Mouse (Mus musculus) embryo, embryonic 11 days (tissue): ENCODE data around the gene Sgip1.

ENCODE experiments used
- DNase-seq: peaks from one replicate; pipeline ENCODE4 v3.0.0-alpha.2; 2015

Gene Sgip1

DNA sequence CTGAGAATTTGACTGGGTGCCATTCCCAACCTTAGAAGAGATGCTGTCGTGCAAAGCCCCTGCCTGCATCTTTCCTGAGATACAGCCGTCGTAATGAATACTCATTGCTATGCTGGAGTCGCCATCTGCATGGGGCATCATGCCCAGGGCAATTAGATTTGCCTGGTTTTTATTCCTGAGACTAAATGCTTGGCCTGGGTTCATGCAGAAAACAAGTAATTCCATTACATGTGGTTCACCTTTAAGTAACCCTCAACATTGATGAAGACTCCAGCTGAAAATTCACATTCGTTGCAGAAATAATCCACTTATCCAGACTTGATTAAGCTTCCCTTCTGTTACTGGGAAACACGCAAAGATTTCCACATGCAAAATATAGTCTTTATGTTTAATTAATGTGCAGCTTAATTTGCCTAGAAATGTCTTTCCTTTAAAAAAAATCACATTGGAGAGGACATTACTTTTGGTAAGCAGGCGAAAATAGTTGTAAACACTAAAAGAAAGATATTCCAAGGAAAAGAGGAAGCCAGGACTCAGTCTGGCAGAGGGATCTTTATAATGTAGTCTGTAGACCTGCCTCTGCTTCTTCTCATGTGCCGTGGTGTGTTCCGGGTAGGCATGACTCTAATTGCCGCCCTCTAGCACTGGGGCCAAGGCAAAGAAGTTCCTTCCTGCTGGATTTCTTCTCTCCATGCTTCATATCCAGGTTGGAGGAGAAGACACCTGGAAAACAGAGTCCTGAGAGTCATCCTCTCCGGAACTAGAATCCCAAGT, 100.0 kb downstream of the Sgip1 start:
- DNase-seq: no peak

DNA sequence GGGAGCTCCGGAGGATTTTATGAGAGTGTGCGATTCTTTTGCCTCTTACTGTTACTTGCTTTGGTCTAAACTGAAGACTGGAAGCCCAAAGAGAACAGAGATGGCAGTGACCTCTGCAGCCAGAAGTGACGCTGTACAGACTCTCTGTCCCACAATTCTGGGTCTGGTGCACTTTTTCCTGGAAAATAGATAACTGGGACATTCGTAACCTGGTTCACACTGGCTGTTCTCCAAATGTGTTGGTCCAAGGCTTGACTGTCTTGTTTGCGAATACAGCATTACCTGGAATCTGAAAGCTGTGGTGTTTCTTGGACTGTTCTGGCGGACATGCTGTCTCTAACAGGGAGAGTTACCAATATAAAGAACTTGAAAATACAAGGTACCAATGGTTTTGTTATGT, 109.4 kb downstream of the Sgip1 start:
- no peak for DNase-seq

DNA sequence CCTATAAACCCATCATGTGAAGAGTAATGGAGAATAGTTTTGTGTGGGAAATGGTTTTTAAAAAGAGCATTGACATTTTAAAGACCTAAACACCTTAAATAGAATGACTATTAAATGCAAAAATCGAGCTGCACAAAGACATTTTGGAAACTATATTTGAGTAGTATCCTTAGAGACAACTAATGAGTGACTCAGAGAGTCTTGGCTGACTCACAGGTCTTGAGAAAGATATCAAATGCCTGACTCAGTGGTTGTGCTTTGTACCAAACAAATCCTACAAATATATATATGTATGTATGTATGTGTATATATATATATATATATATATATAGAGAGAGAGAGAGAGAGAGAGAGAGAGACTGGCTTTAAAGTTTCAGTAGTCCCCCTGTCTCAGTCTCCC, 110.1 kb downstream of the Sgip1 start:
- no peak for DNase-seq

DNA sequence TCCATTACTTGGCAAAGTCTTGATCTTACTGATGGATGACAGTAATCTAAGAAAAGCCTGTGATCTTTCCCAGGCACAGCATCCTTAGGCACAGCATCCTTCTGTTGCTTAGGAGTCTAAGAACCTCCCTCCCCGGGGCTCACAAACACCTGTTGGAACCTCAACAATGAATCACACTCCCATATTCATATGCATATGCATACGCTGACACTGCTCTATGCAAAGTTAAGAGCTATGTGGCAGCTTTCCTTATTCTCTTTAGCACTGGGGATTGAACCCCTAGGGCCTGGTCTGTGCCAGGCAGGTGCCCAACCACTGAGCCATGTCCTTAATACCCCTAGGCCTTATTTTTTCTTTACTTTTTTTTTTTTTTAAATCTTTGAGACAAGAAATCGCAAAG, 111.2 kb downstream of the Sgip1 start:
- no peak for DNase-seq

DNA sequence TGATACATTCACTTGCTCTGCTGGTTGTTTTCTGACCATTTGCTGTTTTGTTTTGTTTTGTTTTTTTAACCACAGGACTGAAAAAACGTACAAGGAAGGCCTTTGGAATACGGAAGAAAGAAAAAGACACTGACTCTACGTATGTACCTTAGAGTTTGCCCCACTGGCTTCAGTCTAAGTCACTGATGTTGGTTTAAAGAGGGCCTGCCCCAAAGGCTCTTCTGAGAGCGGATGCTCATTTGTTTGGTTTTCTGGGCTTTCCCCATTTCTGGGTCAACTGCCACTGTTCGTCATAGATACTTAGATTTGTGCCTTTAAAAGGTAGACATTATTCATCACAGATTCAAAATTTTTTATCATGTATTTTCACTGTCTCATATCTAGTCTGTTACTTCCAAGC, 111.7 kb downstream of the Sgip1 start:
- DNase-seq: no peak

DNA sequence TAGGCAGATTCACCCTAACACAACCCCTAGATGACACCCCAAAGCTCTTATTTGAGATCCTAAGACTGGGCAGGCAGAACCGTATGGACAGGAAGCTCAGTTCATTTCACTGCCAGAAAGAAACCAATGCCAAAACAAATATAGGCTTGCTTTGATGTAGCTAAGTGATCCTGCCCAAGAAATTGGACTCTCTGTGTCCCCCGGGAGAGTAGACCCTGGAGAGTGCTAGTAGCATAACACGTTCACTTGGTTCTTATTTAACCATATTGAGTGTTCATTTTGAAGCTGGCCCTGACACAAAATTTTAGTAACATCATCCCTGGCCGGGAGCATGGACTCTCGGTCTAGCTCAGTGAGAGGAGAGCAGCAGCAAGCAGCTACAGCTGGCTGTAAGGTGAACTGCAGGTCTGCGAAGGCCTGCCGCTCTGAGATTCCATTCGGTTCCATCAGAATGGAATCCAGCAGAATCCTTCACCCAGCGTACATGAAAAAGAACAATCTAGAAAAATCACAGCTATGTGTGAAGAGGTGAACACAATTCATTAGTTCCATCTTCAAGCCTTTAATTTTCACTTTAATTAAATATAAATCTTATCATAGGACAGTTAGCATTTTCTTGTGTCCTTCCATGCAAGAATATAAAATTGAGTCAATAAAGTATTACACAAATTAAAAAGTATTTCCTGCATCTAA, 112.4 kb downstream of the Sgip1 start:
- no peak for DNase-seq

DNA sequence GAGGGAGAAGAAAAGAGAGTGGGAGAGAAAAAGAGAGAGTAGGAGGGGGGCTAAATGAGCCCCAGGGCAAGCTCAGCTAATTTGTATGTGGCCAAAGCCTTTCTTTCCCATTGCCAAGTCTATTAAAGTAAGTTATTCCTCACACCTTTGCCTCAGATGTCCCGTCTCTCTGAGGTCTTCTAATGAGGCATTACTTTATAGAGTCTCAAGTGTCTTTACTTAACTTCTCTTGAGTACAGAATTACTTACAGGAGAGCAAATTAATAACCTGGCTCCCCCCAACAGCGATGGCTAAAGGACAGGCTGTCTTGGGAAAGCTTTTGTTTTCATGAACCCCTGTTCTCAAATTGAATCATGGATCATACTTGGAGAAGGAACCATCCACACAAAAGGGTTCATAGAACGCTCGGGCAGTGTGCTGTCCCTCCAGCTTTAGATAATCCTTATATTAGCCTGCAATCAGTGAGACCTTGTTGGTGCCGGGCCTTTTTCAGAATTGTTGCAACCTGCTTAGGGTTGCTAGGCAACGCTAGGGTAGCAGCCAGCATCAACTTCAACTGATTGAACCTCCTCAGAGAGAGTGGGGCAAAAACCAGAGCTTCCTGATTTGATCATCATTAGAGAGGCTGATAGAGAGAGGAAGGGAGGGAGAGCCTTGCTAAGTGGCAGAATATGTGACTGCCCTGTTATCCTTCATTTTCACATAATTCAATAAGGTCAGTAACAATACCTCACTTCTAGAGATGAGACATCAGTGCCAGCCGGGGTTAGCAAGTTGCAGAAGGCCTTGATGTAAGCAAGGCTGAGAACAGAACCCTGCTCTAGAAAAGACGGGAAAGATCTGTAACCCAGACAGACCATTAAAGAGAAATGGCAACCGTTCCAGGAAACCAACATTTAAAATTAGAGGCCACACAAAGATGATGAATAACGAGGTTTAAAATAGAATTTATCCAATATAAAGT, 114.1 kb downstream of the Sgip1 start:
- peak; percentile 57 for DNase-seq

DNA sequence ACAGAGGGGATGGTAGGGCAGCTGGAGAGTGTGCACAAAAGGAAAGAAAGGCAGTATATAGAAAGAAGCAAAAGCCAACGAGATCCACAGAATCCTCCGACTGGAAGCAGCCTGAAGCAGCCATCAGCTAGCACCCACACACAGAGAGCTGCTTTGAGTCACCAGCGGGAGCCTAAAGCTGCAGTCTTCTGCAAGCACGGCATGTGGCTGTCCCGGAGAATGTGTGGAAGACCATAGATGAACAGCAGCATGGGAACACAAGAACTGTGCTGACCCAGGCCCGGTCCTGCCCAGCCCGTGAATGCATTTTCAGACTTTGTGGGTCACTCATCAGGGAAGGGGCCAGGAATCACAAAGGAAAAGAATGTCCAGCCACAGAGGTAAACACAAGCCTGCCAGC, 115.0 kb downstream of the Sgip1 start:
- DNase-seq: no peak

DNA sequence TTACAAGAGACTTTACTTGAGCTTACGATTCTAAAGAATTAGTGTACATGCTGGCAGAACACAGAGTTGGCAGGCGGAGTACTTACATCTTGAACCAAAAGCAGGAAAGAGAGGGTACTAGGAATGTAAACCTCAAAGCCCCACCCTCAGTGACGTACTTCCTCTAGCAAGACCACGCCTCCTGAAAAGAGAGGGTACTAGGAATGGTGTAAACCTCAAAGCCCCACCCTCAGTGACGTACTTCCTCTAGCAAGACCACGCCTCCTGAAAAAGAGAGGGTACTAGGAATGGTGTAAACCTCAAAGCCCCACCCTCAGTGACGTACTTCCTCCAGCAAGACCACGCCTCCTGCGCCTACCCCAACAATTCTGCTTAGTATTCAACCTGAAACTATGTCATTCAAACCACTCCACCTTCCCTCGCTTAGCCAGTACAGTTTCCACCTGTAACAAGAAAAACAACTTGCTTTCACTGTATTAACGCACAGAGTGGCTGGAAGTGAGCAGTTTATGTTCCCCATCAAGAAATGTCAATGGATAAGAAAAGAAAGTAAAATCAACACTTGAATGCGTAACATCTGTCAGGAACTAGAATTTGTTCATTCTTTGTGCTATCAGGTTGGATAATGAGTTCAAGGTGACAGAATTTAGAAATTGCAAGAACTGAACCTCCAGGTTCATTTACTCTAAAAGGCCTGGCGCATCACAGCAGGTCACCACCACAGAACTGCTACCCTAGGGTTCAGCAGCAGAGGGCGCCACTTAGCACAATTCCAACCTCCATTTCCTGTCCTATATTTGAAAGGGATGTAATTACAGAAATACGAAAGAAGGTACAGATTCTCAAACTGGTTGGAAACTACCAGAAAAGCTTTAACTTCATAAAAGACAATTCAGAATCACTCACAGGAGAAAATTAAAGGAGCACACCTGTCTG, 118.4 kb downstream of the Sgip1 start:
- DNase-seq: no peak

DNA sequence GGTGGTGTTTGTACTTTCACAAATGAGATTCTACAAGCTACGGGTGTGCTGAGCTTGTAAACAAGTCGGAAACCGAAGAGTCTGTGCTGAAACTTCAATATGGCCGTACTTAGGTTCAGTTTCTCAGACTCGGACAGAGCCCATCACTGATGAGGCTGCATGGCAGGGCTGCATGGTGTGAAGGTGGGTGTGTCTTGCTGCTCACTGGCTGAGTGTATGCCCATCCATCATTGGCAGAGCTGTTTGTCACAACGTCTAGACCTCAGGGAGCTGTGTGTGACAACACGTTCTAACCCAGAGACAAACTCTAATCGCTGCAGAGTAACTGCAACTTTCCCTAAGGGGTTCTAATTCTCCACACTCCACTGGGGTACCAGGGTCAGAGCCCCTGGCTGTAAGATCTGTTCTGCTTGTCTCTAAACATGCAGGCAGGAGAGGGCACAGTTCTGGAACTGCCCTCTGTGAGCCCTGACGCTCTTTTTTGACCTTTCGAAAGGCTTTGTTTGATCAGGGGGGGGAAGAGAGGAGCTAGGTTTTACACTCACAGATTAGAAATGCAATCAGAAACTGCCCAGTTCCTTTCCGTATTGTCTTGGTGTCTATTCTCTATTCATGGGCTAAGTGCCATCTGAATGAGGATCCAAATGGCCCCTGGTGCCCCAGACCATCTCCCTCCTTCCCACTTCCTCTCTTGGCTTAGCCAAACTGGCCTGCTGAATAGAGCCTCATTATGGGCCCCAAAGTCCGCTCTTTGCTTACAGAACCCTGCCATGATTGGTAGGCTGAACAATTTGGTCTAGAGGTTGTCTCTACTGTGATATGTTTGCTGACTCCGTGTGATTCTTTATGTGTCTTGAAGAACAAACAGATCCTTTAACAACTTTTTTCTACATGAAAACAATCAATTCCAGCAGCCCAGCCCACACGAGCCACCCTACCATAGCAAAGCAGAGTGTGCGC, 121.9 kb downstream of the Sgip1 start:
- no peak for DNase-seq

DNA sequence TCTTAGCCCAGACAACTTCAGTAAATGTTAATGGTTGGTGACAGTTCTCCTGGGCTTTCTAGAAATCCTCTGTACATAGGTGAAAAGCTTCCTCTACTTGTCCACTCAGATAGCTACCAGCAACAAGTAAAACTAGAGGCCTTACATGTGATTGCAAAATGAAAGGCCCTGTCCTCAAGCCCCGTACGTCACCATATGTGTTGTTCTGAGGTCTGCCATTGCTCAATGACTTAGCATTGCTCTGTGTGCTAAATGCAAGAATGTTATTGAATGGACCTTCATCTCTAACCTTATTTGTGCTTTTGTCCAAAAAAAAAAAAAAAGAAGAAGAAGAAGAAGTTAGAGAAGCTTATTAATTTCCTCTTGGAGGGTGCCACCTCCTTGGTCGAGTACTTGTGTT, 125.4 kb downstream of the Sgip1 start:
- no peak for DNase-seq

DNA sequence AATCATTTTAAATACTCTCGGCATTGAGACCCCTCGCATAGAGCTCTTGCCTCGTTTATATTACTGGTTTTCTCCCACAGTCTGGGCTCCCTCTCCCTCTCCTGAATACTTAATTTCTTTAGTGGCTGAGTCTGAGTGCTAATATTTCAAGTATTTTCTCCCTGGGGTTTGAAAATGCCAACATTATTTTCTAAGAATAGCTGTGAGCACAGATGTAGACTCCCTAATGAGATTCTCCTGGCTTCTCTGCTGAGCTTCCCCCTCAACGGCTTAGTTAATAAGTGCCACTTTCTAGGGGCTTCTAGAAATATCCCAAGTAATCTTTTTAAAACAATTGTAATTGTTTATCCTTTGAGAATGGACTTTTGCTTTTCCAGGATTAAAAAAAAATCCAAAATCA, 130.2 kb downstream of the Sgip1 start:
- no peak for DNase-seq

DNA sequence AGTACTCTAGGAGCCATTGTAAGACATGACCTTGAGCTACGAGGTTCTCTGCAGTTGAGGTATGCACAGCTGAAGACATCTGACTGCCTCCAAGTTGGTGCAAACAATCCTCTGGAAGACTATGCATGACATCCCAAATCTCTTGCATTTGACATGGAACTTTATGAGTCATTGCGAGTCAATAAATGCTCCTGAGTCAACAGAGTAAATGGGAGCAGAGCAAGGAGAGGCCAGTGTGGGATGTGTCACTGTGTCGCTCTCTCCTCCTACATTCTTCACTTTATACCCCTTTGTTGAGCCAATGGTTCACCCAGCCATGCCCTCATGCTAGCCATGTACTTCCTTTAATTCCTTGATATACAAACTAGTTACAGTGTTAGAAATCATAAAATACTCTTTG, 142.0 kb downstream of the Sgip1 start:
- no peak for DNase-seq

DNA sequence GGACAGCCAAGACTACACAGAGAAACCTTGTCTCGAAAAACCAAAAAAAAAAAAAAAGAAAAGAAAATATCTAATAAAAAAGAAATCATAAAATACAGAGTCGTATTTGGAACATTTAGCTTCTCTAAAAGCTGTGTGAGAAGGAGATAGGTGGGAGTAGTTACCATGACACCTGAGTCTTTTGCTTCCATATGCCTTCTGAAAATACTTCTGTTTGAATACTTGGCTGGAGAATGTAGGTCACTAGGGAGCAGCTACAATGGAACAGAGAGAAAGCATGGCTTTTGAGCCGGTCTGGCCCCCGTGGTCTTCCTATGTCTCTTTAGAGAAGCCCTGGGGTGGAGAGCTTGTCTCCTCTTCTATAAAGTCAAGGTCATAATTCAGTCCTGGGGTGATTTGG, 143.1 kb downstream of the Sgip1 start:
- DNase-seq: no peak

DNA sequence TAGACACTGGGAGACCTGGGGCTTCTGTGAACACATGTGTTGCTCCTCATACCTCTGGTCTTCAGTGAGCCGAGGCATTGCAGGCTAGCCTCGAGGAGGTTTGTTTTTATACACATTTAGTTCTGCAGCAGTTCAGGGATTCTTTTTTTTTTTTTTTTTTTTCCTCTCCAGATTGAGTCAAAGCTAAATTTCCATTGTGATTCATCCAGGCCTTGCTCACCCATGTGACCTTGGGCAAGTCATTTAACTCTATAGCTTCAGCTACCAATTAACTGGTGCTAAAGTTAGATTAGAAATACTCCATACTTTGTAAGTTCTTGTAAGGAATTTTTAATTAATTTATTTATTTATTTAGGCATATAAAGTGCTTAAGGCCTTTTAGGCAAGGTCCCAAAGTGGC, 145.4 kb downstream of the Sgip1 start:
- DNase-seq: no peak

DNA sequence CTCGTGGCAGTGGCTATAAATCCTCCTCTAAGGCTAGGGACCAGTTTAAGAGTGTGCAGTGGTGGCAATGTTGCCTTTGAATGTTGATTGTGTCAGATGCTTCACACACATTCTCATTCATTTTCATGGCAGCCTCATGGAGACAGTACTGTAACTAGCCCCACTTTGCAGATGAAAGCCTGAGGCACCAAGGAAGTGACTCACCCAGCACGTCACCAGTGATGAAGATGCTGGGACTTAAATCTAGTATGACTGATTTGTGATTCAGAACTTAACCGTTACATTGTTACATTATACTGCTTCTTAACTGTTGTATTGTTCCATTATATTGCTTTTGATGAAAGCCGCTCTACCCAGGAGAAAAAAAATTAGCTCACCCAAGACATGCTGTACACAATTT, 145.8 kb downstream of the Sgip1 start:
- DNase-seq: no peak

DNA sequence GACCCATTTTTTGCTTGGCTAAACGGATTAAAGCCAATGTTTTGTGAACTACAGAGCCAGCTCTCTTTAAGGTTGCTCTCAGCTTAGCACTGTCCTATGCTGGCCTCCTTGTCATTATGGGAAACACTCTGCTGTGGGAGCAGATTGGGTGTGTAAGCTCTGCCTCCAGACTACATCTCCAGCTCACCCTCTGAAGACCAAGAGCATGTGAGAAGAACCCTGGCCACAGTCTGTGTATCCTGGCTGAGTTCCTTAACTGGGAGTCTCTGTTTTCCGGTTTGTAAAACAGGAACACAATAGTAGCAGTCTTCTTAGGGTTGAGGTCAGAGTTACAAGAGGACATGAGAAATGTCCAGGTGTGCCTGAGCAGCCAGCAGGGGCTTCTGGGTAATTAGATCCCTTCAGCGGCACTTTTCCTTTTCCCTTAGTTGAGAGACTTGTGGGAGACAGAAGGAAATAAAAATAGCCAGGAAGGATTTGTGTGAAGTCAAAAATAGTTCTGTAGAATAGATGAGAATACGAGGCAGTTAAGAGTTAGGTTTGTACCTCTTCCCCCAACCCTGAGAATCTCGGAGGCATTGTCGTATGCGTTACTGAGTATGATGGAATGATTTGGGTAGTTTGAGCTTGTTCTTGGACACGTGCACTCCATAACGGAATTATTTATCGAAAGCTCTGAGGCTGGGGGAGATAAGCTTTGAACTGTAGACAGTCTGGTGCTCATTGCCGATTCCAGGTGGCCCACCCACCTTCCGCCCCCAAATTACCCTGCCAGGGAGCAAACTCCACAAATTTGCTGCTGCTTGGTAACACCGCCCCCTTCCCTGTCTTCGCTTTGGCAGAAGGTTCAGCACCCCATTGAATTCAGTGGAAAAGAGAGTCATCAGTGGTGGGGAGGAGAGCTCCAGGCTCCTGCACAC, 146.9 kb downstream of the Sgip1 start:
- DNase-seq: no peak

DNA sequence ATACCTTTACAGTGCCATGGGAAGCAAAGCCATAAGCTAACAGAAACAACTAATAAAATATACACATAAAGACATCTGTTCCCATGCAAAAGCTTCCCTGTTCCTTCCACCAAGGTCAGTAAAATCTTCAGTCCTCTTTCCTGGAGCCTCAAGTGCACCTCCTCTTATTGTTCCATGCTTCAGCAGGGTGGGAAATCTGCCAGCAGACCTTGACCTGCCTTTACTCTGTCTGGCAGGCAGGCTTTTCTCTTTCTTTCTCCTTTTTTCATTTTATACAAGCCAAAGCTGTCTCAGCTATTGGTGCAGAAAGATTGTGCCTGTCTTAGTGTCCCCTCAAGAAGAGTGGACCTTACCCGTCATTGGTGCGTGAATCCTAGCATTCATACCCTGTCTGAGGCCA, 154.8 kb downstream of the Sgip1 start:
- no peak for DNase-seq

DNA sequence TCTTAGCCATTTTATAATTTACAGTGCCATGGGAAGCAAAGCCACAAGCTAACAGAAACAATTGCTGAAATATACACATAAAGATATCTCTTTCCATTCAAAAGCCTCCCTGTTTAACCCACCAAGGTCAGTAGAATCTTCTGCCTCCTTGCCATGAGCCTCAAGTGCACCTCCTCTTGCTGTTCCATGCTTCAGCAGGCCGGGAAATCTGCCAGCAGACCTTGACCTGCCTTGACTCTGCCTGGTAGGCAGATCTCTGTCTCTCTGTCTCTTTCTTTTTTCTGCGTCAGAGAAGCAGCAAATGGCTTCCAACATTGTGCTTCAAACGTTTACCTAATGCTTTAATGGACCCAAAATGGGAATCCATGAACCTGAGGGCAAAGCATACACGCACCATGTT, 157.9 kb downstream of the Sgip1 start:
- no peak for DNase-seq

DNA sequence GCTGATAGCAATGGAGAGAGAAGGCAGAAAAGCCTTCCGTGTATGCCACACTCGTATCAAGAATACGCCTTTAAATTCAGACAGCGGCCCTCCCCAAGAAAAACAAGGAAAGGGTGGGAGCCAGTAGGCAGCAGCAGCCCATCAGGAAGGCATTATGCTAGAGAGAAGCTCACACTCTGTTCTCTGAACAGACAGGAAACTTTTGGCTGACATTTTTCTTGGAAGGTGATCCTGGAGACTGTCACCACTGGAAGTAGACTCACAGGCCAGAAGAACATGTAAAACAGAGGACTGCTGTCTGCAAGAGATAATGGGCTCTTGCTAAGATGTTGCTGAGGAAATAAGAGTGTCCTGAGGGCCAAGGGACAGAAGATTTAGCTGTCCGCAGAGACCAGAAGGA, 158.6 kb downstream of the Sgip1 start:
- DNase-seq: no peak
